Mouse (Mus musculus) CH12.LX (cell line): ENCODE data around the gene Olfr1393.

Experiments
- CTCF ChIP-seq, 2 experiments: IDR thresholded peaks in 1 of 2; conservative IDR thresholded peaks in 1 of 2; 2 replicates each; pipeline ENCODE4 v1.5.1; 2011 to 2012; ENCODE audit warnings: low read depth in 2 of 2, low read length in 2 of 2, improper control_type of control experiment in 1 of 2, inconsistent platforms in 1 of 2, mild to moderate bottlenecking in 1 of 2, moderate library complexity in 1 of 2
- RCOR1 ChIP-seq: conservative IDR thresholded peaks from 2 replicates; pipeline ENCODE4 v1.6.1; 2012; ENCODE audit warnings: low read depth, mild to moderate bottlenecking, inconsistent platforms, low read length, improper control_type of control experiment
- SMC3 ChIP-seq: IDR thresholded peaks from 2 replicates; pipeline ENCODE4 v1.6.1; 2011; ENCODE audit warnings: low read depth, low read length, improper control_type of control experiment
- USF1 ChIP-seq: IDR thresholded peaks from 2 replicates; pipeline ENCODE4 v1.6.1; 2014; ENCODE audit warnings: low read depth, mild to moderate bottlenecking, inconsistent platforms, low read length, improper control_type of control experiment

GRCm38 (mm10) chr11:49264622-49265021 lies 13.5 kb upstream of the Olfr1393 start:
- TF ChIP-seq USF1 (no peak), CTCF (conservative IDR thresholded peaks at IDR 0.05 in 1 of 2, IDR thresholded peaks at IDR 0.05 in 1 of 2; ENCODE audit: low read depth in 2 of 2, low read length in 2 of 2) (no peak), SMC3 (no peak), RCOR1 (no peak)
